Mouse (Mus musculus): ENCODE data around the gene Cox11.
A peak's percentile ranks its signal among the peaks of the same experiment; 100 is the strongest.

The Cox11 gene

GRCm38 (mm10) chr11:90637440-90638311, at the start of gene Cox11, which contains the start of gene Stxbp4:
Gene Cox11 (plus strand): TSS chr11:90638173.
Gene Stxbp4 (minus strand): TSS chr11:90638084.
- DNase-seq: peak; percentile 98

- DNase-seq: no peak
These were observed 47.0 kb upstream of the Cox11 start for GRCm38 (mm10) chr11:90590996-90591395.

GRCm38 (mm10) chr11:90595826-90596225, 42.1 kb upstream of the Cox11 start:
- no peak for DNase-seq

GRCm38 (mm10) chr11:90603066-90603465, 34.9 kb upstream of the Cox11 start:
- no peak for DNase-seq

- no peak for DNase-seq
These were observed 25.9 kb upstream of the Cox11 start for GRCm38 (mm10) chr11:90612118-90612517.

- DNase-seq: no peak
These were observed 23.2 kb upstream of the Cox11 start for GRCm38 (mm10) chr11:90614743-90615142.

GRCm38 (mm10) chr11:90616431-90616830, 21.5 kb upstream of the Cox11 start:
- DNase-seq: peak; percentile 62

- DNase-seq: no peak
These were observed 15.9 kb upstream of the Cox11 start for GRCm38 (mm10) chr11:90622044-90622443.

GRCm38 (mm10) chr11:90622500-90622899, 15.5 kb upstream of the Cox11 start:
- no peak for DNase-seq

GRCm38 (mm10) chr11:90623477-90623876, 14.5 kb upstream of the Cox11 start:
- peak; percentile 71 for DNase-seq

GRCm38 (mm10) chr11:90625174-90625573, 12.8 kb upstream of the Cox11 start:
- no peak for DNase-seq

GRCm38 (mm10) chr11:90627751-90628150, 10.2 kb upstream of the Cox11 start:
- no peak for DNase-seq

GRCm38 (mm10) chr11:90632480-90632879, 5.5 kb upstream of the Cox11 start:
- no peak for DNase-seq

- no peak for DNase-seq
These were observed 3.3 kb upstream of the Cox11 start for GRCm38 (mm10) chr11:90634661-90635060.

- DNase-seq: no peak
These were observed 398 bp downstream of the Cox11 start for GRCm38 (mm10) chr11:90638312-90638830.

GRCm38 (mm10) chr11:90649777-90650176, 11.8 kb downstream of the Cox11 start:
- DNase-seq: no peak

GRCm38 (mm10) chr11:90650231-90650885, 12.4 kb downstream of the Cox11 start:
- peak; percentile 12 for DNase-seq

- no peak for DNase-seq
These were observed 14.6 kb downstream of the Cox11 start for GRCm38 (mm10) chr11:90652603-90653002.

- DNase-seq: no peak
These were observed 19.6 kb downstream of the Cox11 start for GRCm38 (mm10) chr11:90657527-90657926.

- DNase-seq: no peak
These were observed 22.7 kb downstream of the Cox11 start for GRCm38 (mm10) chr11:90660662-90661061.

- no peak for DNase-seq
These were observed 25.1 kb downstream of the Cox11 start for GRCm38 (mm10) chr11:90663052-90663451.

GRCm38 (mm10) chr11:90663618-90664297, 25.8 kb downstream of the Cox11 start:
- no peak for DNase-seq

GRCm38 (mm10) chr11:90664345-90664986, 26.5 kb downstream of the Cox11 start:
- no peak for DNase-seq

Data from retina, postnatal 1 day (tissue).